Mouse (Mus musculus) neural tube, embryonic 15.5 days (tissue): ENCODE data around the gene Ift22. TPM values are rescaled to one million over a fixed set of nuclear protein-coding genes. Genes with fewer than 3 reads are reported as not detected.
A peak's percentile ranks its signal among the peaks of the same experiment; 100 is the strongest.

Source experiments
- ATAC-seq: fragments of 200-750 bp; cut with Nextera tagmentation; 2 replicates; pipeline ENCODE4 v1.8.0; 2017; ENCODE audit warnings: mild to moderate bottlenecking, moderate TSS enrichment, moderate library complexity; ENCODE audit not compliant: low FRiP score
- H3K27ac ChIP-seq: fragments of 300-500 bp; sonication (generic); replicated peaks from 2 replicates; pipeline ENCODE4 v1.5.1; 2015; ENCODE audit warnings: mild to moderate bottlenecking, inconsistent platforms
- H3K27me3 ChIP-seq: fragments of 300-500 bp; sonication (generic); replicated peaks from 2 replicates; pipeline ENCODE4 v1.6.1; 2015; ENCODE audit warnings: inconsistent platforms
- H3K36me3 ChIP-seq: fragments of 300-500 bp; sonication (generic); 2 replicates; pipeline ENCODE4 v1.6.1; 2015; ENCODE audit warnings: inconsistent platforms
- H3K4me1 ChIP-seq: fragments of 300-500 bp; sonication (generic); 2 replicates; pipeline ENCODE4 v1.6.1; 2015; ENCODE audit warnings: inconsistent platforms
- H3K4me2 ChIP-seq: fragments of 300-500 bp; sonication (generic); 2 replicates; pipeline ENCODE4 v1.6.1; 2015; ENCODE audit warnings: inconsistent platforms, mild to moderate bottlenecking, moderate library complexity
- H3K4me3 ChIP-seq: fragments of 300-500 bp; sonication (generic); replicated peaks from 2 replicates; pipeline ENCODE4 v1.5.1; 2015; ENCODE audit warnings: mild to moderate bottlenecking, inconsistent platforms
- H3K9ac ChIP-seq: fragments of 300-500 bp; sonication (generic); replicated peaks from 2 replicates; pipeline ENCODE4 v1.6.1; 2015; ENCODE audit warnings: mild to moderate bottlenecking, inconsistent platforms
- H3K9me3 ChIP-seq: fragments of 300-500 bp; sonication (generic); replicated peaks from 2 replicates; pipeline ENCODE4 v1.6.1; 2016; ENCODE audit warnings: inconsistent platforms
- WGBS: fragments of 180-500 bp; shearing (Covaris S2); methylation state at CpG from one replicate; pipeline ENCODE4 v1.1.7; 2015; ENCODE audit warnings: mixed read lengths; 5-methylcytosine and 5-hydroxymethylcytosine counted together
- polyA plus RNA-seq: library from polyadenylated mRNA; unstranded; fragments of >200 nt; fragmentation: Nextera tagmentation; extraction: Ambion mirVana; gene quantifications from 2 replicates; pipeline ENCODE4 v1.2.1, GENCODE M21; 2015

Ift22 gene
- polyA plus RNA-seq, 1 experiment from 2014 or later = 115 TPM

DNA sequence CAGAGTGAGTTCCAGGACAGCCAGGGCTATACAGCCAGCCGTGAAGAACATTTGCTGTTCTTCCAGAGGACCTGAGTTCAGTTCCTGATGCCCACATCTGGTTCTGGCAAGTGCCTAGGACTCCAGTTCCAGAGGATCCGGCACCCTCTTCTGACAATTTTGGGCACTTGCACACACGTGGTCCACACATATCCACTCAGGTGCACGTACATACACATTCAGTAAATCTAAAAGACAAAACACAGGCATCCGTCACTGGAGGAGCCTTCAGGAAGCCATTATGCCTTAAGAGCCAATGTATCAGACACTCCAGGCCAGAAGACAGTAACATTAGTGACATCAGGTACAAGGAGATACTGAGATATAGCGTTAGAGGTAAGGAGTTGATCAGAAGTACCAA lies 42.6 kb downstream of the Ift22 start:
- Histone ChIP-seq H3K9me3 (no peaks in the 10 kb centered on the region), H3K4me3 (no peak overlapping the region), H3K27me3 (no peaks in the 10 kb centered on the region), H3K4me1 (peaks cover 19% of the 10 kb centered on the region), H3K27ac (no peak overlapping the region), H3K36me3 (no peaks in the 10 kb centered on the region), H3K4me2 (no peak overlapping the region), H3K9ac (no peak overlapping the region)
- 89% methylated on average over 6 of the region's 6 CpGs for WGBS
- ATAC-seq = no peak

DNA sequence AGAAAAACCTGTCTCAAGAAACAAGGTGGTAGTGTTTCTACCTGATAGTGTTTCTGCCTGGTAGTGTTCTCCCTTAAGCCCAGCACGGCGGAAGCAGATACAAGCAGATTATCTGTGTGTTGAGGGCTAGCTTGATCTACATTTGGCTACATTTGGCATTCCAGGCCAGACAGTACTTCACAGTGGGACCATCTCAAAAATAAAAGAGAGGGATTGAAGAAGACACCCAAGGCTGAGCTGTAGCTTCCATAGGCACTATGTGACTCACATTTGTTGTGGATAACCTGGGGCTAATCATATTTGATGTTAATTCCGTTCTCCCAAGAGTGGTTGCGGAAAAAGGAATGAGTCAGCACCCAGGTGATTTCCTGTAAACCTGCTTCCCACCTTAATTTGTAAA lies 44.2 kb downstream of the Ift22 start:
- Histone ChIP-seq H3K4me1 (peaks cover 24% of the 10 kb centered on the region), H3K9me3 (no peaks in the 10 kb centered on the region), H3K9ac (no peak overlapping the region), H3K27me3 (no peaks in the 10 kb centered on the region), H3K27ac (no peak overlapping the region), H3K4me2 (peak overlapping the region; percentile 64), H3K4me3 (no peak overlapping the region), H3K36me3 (peaks cover 8% of the 10 kb centered on the region; the same call in 1 of the 2 replicates)
- WGBS = 90% methylated on average over 4 of the region's 4 CpGs
- no peak for ATAC-seq

DNA sequence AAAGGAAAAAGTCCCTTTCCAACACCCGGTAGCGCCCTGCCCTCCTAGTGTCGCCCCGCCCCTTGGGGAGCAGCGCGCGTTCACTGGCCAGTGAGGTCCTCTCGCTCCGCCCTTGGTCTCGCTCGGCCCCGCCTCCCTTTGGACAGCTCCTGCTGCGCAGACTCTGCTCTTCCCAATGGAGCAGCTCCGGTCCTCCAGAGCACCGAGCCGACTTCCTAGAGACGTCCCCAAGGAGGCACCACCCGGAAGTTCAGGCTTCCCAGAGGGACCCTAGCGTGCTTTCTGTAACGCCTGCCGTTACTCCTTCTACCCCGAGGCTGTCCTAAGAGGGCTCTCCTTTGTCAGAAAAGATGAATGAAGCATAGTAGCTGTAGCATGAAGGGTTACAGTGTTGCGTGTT lies 45.1 kb downstream of the Ift22 start, which contains the start of gene Fis1:
Gene Fis1, plus strand, starts transcription at position 261 of the 400 bp plus-strand sequence.
- ATAC-seq = peak; percentile 98
- no peaks in the 10 kb centered on the region for H3K27me3 ChIP-seq
- peak within 1 kb of the TSS; percentile 64 for H3K4me2 ChIP-seq
- peaks cover 26% of the 10 kb centered on the region for H3K4me1 ChIP-seq
- H3K9me3 ChIP-seq = no peaks in the 10 kb centered on the region
- H3K4me3 ChIP-seq = peak within 1 kb of the TSS; percentile 63
- whole genome bisulfite sequencing = under 1% methylated on average over 23 of the region's 23 CpGs
- H3K36me3 ChIP-seq = peaks cover 11% of the 10 kb centered on the region; the same call in 1 of the 2 replicates
- peak within 1 kb of the TSS; percentile 72 for H3K9ac ChIP-seq
- H3K27ac ChIP-seq = peak within 1 kb of the TSS; percentile 79

DNA sequence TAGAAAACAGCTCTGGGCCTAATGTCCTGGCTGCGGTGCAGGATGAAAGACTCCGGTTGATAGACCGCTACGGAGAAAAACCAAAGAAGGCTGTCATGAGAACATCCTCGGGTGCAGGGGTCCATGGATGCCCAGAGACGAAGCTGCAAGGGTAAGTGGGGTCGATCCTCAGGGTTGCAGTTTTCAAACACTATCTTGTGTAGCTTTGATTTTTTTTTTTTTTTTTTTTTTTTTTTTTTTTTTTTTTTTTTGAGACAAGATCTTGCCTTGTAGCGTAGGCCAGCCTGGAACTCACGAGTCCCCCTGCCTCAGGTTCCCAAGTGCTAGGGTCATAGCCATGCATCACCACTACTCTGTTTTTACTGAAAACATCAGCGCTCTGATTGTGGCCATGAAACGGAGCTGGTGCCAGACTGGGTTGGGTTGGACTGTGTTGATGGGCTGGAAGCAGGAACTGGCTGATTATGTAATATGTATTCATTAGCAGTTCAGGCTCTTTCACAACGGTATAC lies 45.5 kb downstream of the Ift22 start:
- Histone ChIP-seq H3K36me3 (peaks cover 11% of the 10 kb centered on the region; the same call in 1 of the 2 replicates), H3K4me1 (peaks cover 28% of the 10 kb centered on the region), H3K4me2 (peak overlapping the region; percentile 64), H3K27ac (peak overlapping the region; percentile 79), H3K9me3 (no peaks in the 10 kb centered on the region), H3K27me3 (no peaks in the 10 kb centered on the region), H3K9ac (peak overlapping the region; percentile 72), H3K4me3 (peak overlapping the region; percentile 63)
- WGBS = 1% methylated on average over 12 of the region's 12 CpGs
- ATAC-seq = peak; percentile 16; the same call in 1 of the 2 replicates

DNA sequence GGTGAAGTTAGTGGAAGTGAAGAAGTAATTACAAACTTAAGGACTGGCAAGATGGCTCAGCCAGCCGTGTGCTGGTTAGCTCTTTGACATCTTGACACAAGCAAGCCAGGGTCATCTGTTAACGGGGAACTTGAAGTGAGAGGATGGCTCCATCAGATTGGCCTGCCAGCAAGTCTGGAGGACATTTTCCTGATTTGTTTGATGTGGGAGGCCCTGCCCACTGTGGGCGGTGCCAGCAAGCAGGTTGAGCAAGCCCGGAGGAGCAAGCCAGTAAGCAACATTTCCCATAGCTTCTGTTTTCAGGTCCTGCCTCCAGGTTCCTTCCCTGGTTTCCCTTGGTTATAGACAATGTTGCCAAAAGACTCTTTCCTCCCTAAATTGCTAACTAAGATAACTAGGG lies 47.7 kb downstream of the Ift22 start:
- WGBS = 85% methylated on average over 4 of the region's 4 CpGs
- H3K4me2 ChIP-seq = no peak overlapping the region

DNA sequence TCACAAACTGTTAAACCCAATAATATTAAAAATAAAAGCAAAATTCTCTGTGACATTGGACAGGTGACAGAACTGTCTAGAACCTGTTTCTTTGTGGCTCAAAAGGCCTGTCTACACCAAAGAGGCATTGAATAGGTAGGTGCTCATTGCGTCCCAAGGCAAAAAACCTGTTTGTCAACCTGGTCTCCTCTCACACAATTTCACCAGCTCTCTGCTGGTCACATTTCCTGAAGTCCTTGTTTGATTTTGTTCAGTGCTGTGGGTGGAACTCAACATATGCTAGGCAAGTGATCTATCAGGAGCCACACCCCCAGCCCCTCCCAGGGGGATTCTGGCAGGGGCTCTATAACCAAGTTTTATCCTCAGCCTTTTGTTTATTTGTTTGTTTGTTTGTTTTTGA lies 49.3 kb downstream of the Ift22 start:
- ATAC-seq = no peak
- H3K4me2 ChIP-seq = no peak overlapping the region

More for the DNA sequence above, 47.7 kb downstream of the Ift22 start:
- Histone ChIP-seq H3K4me3 (no peak overlapping the region), H3K4me1 (peaks cover 38% of the 10 kb centered on the region), H3K9me3 (no peaks in the 10 kb centered on the region), H3K27ac (no peak overlapping the region), H3K36me3 (peaks cover 11% of the 10 kb centered on the region; the same call in 1 of the 2 replicates), H3K27me3 (no peaks in the 10 kb centered on the region), H3K9ac (no peak overlapping the region)
- no peak for ATAC-seq

DNA sequence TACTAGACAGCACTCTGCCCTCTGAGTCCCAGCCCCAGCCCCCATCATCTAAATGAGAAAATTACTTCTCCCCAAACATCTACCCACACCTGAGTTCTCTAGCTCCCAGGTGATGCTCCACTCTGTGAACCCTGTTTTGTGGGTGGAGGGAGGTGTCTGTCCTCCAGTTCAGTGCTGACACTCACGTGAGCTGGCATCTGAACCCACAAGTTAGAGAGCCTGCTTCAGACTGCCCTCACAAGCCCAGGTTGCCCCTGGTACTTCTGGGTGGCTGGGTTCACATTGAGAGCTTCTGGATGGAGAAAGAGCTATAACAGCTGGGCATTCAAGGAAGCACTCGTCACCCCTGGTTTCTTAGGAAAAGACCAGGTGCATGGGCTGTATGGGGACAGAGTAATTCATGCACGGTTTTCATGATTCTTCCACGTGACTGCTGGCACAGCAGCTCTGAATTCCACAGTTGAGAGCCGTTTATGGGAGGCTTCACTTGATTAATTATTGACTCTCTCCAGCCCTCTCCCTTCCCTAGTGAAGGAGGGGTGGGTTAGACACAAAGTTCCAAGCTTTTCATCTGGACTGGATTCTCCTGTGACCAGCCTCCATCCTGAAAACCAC lies 51.1 kb downstream of the Ift22 start:
- Histone ChIP-seq H3K4me1 (peaks cover 60% of the 10 kb centered on the region), H3K27me3 (no peaks in the 10 kb centered on the region), H3K4me3 (no peak overlapping the region), H3K4me2 (no peak overlapping the region), H3K9ac (no peak overlapping the region), H3K9me3 (no peaks in the 10 kb centered on the region), H3K27ac (no peak overlapping the region), H3K36me3 (peaks cover 22% of the 10 kb centered on the region)
- WGBS = 48% methylated on average over 5 of the region's 5 CpGs
- ATAC-seq = no peak

More for the DNA sequence above, 49.3 kb downstream of the Ift22 start:
- WGBS = 93% methylated on average over 1 of the region's 1 CpGs
- Histone ChIP-seq H3K27me3 (no peaks in the 10 kb centered on the region), H3K36me3 (peaks cover 11% of the 10 kb centered on the region; the same call in 1 of the 2 replicates), H3K9me3 (no peaks in the 10 kb centered on the region), H3K9ac (no peak overlapping the region), H3K4me3 (no peak overlapping the region), H3K27ac (no peak overlapping the region), H3K4me1 (peaks cover 50% of the 10 kb centered on the region)

DNA sequence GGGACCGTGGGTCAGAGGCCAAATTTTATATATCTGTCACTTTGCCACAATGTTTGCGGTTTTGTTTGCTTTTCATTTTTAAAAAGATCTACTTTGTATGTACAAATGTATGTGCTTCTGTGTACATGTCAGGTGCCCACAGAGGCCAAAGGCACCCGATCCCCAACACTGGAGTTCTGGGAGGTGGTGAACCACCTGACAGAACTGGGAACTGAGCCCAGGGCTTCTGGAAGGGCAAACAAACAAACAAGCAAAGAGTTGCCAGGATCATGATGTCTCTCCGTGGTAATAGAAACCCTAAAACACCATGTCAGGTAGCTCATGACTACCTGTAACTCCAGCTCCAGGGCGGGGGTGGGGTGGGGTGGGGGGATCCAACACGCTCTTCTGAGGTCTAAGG lies 52.1 kb downstream of the Ift22 start:
- Histone ChIP-seq H3K9ac (no peak overlapping the region), H3K27me3 (no peaks in the 10 kb centered on the region), H3K4me2 (no peak overlapping the region), H3K36me3 (peaks cover 32% of the 10 kb centered on the region), H3K4me1 (peaks cover 50% of the 10 kb centered on the region), H3K4me3 (no peak overlapping the region), H3K9me3 (no peaks in the 10 kb centered on the region), H3K27ac (no peak overlapping the region)
- 92% methylated on average over 6 of the region's 6 CpGs for WGBS
- ATAC-seq = no peak

DNA sequence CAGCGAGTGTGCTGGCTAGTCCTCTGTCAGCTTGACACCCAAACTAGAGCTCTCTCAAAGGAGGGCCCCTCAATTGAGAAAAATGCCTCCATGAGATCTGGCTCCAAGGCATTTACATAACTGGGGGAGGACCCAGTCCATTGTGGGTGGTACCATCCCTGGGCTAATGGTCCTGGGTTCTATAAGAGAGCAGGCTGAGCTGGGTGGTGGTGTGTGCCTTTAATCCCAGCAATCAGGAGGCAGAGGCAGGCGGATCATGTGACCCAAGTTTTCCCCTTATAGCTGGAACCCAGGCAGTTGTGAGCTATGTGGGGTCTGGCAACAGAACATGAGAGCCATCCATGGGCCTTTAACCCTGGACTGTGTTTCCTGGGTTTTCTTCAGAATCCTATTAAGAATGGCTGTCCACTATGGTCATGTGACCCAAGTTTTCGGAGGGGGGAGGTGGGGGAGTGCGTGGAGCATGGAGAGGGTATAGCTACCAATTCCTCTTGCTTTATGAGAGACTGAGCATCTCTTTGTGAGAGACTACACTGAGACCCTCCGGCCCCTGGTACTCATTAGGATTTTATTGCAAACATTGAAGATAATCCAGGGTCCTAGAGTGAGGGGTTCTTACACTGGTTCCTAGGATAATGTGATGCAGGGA lies 53.5 kb downstream of the Ift22 start:
- Histone ChIP-seq H3K9me3 (no peaks in the 10 kb centered on the region), H3K36me3 (peaks cover 45% of the 10 kb centered on the region), H3K27me3 (no peaks in the 10 kb centered on the region), H3K4me3 (peak overlapping the region; percentile 73), H3K4me1 (peaks cover 41% of the 10 kb centered on the region), H3K4me2 (peak overlapping the region; percentile 82), H3K9ac (peak overlapping the region; percentile 87), H3K27ac (peak overlapping the region; percentile 95)
- peak; percentile 51 for ATAC-seq
- WGBS = 26% methylated on average over 5 of the region's 5 CpGs

DNA sequence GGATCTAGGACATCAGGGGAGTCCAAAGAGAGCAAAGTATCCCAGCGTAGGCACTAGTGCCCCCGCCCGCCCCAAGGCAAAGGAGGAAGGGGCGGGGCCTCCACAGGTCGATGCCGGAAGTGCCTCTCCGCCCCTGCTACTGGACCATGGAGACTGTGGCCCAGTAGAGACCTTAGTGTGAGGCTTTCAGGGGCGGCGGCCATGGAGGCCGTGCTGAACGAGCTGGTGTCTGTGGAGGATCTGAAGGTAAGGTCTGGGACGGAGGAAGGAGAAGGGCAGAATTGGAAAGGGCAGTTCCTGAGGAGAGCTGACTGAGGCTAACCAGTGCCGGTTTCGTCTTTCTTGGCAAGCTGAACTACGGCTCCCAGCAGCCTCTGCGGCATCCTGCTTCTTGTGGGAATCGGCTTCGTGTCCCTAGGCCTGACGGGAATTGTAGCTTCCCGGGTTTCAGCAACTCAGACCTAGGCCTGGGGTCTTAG lies 54.1 kb downstream of the Ift22 start:
- H3K4me3 ChIP-seq = peak overlapping the region; percentile 73
- peak overlapping the region; percentile 87 for H3K9ac ChIP-seq
- peak; percentile 94 for ATAC-seq
- peaks cover 41% of the 10 kb centered on the region for H3K36me3 ChIP-seq
- peak overlapping the region; percentile 82 for H3K4me2 ChIP-seq
- H3K27me3 ChIP-seq = no peaks in the 10 kb centered on the region
- peaks cover 45% of the 10 kb centered on the region for H3K4me1 ChIP-seq
- peak overlapping the region; percentile 95 for H3K27ac ChIP-seq
- H3K9me3 ChIP-seq = no peaks in the 10 kb centered on the region
- under 1% methylated on average over 20 of the region's 20 CpGs for WGBS

DNA sequence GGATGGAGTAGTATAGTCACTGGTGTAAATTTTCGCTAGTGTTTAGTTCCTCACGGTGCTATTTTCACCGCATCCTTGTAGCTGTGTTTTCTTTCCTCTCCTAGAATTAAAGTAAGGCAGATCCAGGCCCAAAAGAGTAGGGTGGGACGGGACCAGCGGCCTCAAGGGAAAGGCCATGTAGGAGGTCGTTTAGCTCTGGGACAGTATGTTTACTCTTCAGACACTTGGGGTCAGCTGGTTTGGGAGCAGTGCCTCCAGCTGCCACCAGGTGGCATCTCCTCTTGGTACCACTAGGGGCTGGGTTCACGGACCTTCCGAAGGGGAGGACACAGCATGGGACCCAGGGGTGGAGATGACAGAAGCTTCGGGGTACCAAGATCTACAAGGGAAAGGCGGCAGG lies 54.6 kb downstream of the Ift22 start:
- ATAC-seq = peak; percentile 72
- H3K9ac ChIP-seq = peak overlapping the region; percentile 87
- H3K4me1 ChIP-seq = peaks cover 42% of the 10 kb centered on the region
- no peaks in the 10 kb centered on the region for H3K9me3 ChIP-seq
- WGBS = under 1% methylated on average over 10 of the region's 10 CpGs
- H3K27ac ChIP-seq = peak overlapping the region; percentile 95
- H3K27me3 ChIP-seq = no peaks in the 10 kb centered on the region
- peaks cover 37% of the 10 kb centered on the region for H3K36me3 ChIP-seq
- peak overlapping the region; percentile 73 for H3K4me3 ChIP-seq
- peak overlapping the region; percentile 82 for H3K4me2 ChIP-seq
